Mouse (Mus musculus): ENCODE measurements at regions not wholly inside any gene's neighbourhood (a gene's known extent, or its start where the extent isn't known, plus 50 kb on each side); places are given as distances from the start of the nearest gene placed in this dataset.

- TF ChIP-seq ZMIZ1 (IDR thresholded peaks at IDR 0.05; ENCODE audit: low read depth, low read length) (no peak), MAZ (IDR thresholded peaks at IDR 0.05; ENCODE audit: low read depth, low read length) (no peak), HCFC1 (IDR thresholded peaks at IDR 0.05; ENCODE audit: low read depth, low read length) (no peak), POLR2A (IDR thresholded peaks at IDR 0.05; ENCODE audit: control insufficient read depth in 1 of 2, insufficient read depth in 1 of 2, low read depth in 1 of 2, low read length in 2 of 2, poor library complexity in 1 of 2) (no peak), CTCF (IDR thresholded peaks at IDR 0.05 in 2 of 3, conservative IDR thresholded peaks at IDR 0.05 in 1 of 3; ENCODE audit: control insufficient read depth in 1 of 3, insufficient read depth in 1 of 3, low read depth in 2 of 3, low read length in 3 of 3, poor library complexity in 1 of 3, severe bottlenecking in 1 of 3) (no peak), JUND (IDR thresholded peaks at IDR 0.05; ENCODE audit: low read depth, low read length) (no peak), MEF2A (IDR thresholded peaks at IDR 0.05; ENCODE audit: extremely low read depth, insufficient replicate concordance, low read depth, low read length, poor library complexity, severe bottlenecking) (no peak), USF2 (IDR thresholded peaks at IDR 0.05; ENCODE audit: borderline replicate concordance in 1 of 2, insufficient read depth in 1 of 2, low read depth in 1 of 2, low read length in 2 of 2) (no peak)
Observed at GRCm38 (mm10) chr9:87432072-87432471, 176.7 kb upstream of the Cep162 start.
